Mouse (Mus musculus) liver, adult (tissue): ENCODE results near the gene Olfr3.

Experiments
- GATA4 ChIP-seq: IDR thresholded peaks from 2 replicates; pipeline ENCODE4 v1.6.1; 2014; ENCODE audit warnings: mild to moderate bottlenecking, low read length; ENCODE audit not compliant: insufficient replicate concordance

Gene Olfr3

DNA sequence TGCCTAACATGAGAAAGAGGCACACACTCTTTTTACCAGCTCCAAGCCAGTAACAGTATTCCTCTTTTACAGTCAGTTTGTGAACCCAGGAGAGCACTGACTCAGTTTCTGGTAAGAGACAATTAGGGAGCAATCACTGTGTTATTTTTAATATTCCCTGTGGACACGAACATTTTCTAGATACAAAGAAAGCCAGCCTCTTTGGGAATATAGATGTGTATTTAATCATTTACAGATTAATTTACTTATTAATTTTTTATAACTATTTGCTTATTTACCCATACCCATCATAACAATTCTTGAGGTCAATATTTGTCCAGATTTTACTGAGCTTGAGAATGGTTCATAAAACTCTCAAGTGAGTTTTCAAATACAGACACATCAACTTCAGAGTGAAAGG lies at the start of gene Olfr3:
Gene Olfr3 (minus strand): TSS at position 101 of the 400 bp plus-strand sequence.
- TF ChIP-seq GATA4: no peak

DNA sequence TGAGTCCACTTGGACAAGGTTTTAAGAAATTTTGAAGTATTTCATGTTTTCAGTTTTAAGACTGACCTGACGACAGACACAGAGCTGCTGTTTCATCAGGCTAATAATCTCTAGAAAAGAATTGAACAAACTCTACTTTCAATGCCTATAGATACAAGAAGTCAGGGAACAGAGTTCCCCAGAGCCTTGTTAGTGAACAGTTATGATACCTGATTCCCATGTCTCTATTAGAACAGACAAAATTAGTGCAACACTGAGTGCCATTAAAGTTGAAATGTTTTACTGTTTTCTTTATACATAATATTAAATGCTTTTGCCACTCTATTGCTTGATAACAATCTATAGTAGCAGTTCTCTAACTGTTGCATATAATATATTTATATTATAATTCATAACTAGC lies 45.7 kb upstream of the Olfr3 start, which contains the start of gene Olfr351:
Gene Olfr351 (minus strand): TSS at position 101 of the 400 bp plus-strand sequence.
- no peak for TF ChIP-seq GATA4

DNA sequence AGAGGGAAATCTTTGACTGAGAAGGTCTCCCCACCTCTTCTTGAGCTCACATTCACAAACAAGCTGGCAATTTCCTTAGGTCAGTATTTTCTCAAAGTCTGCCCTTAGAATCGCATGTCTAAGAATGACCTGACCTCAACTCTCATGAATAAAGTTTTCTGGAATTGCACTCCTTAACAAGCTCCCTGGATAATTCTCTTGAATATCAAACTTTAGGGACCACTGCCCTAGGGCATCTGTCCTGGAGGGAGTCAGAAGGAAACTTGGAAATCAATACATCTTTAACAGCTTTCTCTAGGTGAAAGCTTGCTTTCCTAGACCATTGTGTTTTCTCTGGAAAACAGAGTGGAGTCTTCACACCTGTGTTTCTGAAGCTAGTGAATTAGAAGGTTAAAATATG lies 29.2 kb upstream of the Olfr3 start, which contains the start of gene Olfr350:
Gene Olfr350 (plus strand): TSS at position 301 of the 400 bp plus-strand sequence.
- no peak for TF ChIP-seq GATA4

DNA sequence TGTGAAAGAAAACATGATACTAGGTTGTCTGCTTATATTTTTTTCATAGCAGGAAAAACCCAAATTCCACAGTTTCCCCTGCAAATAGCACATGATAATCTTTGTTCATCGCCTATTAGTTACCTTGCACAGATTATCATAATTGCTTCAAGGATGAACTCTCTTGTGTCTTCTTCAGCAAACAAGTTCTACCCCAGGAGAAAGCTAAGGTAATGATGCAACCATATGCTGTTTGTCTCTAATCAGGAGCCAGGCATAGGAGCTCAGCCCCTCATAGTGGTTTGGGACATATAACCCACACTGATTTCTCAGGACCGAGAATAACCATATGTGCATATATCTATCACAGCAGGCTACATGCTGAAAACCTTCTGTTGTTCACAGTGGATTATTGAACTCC lies 26.6 kb downstream of the Olfr3 start, which contains the start of gene Olfr50:
Gene Olfr50 (plus strand): TSS at position 301 of the 400 bp plus-strand sequence.
- no peak for TF ChIP-seq GATA4

DNA sequence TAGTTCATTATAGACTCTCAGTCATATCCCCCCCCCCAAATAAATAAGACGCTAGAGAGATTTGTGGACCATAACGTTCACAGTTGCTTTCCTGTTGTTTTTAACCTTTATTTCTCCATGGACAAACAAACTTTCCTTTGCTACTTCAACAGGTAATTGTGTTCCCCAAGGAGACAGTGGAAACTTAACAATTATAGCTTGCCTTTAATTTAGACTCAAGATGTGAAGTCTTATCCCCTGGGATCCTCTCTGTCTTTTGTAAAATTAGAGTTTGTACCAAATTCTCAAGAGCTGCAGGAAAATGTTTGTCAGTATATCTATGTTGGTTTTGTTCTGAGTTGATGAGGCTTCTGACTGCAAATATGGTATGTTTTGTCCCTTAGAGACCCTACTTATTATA lies 32.9 kb downstream of the Olfr3 start, which contains the start of gene Olfr348:
Gene Olfr348 (plus strand): TSS at position 301 of the 400 bp plus-strand sequence.
- TF ChIP-seq GATA4: no peak
